Mouse (Mus musculus) MEL (cell line): ENCODE measurements at regions not wholly inside any gene's neighbourhood (a gene's known extent, or its start where the extent isn't known, plus 50 kb on each side); places are given as distances from the start of the nearest gene placed in this dataset.

ENCODE experiments used
- DNase-seq: peaks from one replicate; pipeline ENCODE4 v3.0.0; 2011; ENCODE audit warnings: low read depth, low spot score
- H3K27ac ChIP-seq: 2 replicates; pipeline ENCODE4 v1.5.1; 2012; ENCODE audit warnings: low read depth, mild to moderate bottlenecking, control low read depth, low read length, moderate library complexity; ENCODE audit not compliant: control insufficient read depth
- H3K27me3 ChIP-seq, 2 experiments: fragments of 150-350 bp in 1 of 2; sonication (generic) in 1 of 2; 2 replicates each; pipeline ENCODE4 v1.6.1; 2012; ENCODE audit warnings: low read length in 2 of 2, mild to moderate bottlenecking in 2 of 2, improper control_type of control experiment in 1 of 2, moderate library complexity in 1 of 2; ENCODE audit not compliant: insufficient read depth in 2 of 2, control insufficient read depth in 1 of 2
- H3K36me3 ChIP-seq, 2 experiments: 2 replicates each; pipeline ENCODE4 v1.6.1; 2012 to 2014; ENCODE audit warnings: low read length in 2 of 2, improper control_type of control experiment in 1 of 2, inconsistent platforms in 1 of 2, mild to moderate bottlenecking in 1 of 2; ENCODE audit not compliant: insufficient read depth in 2 of 2, control insufficient read depth in 1 of 2
- H3K4me1 ChIP-seq, 2 experiments: fragments of 150-350 bp in 1 of 2; sonication (generic) in 1 of 2; 2 replicates each; pipeline ENCODE4 v1.6.1; 2012; ENCODE audit warnings: low read length in 2 of 2, improper control_type of control experiment in 1 of 2, mild to moderate bottlenecking in 1 of 2; ENCODE audit not compliant: insufficient read depth in 2 of 2, control insufficient read depth in 1 of 2
- H3K4me3 ChIP-seq, 2 experiments: fragments of 150-350 bp in 1 of 2; sonication (generic) in 1 of 2; 2 replicates each; pipeline ENCODE4 v1.5.1; 2012; ENCODE audit warnings: low read depth in 2 of 2, low read length in 2 of 2, mild to moderate bottlenecking in 2 of 2, moderate library complexity in 2 of 2, control low read depth in 1 of 2, improper control_type of control experiment in 1 of 2; ENCODE audit not compliant: control insufficient read depth in 1 of 2, insufficient read depth in 1 of 2
- H3K79me2 ChIP-seq: 2 replicates; pipeline ENCODE4 v1.6.1; 2012; ENCODE audit warnings: mild to moderate bottlenecking, low read length, moderate library complexity; ENCODE audit not compliant: control insufficient read depth, poor library complexity, insufficient read depth
- H3K9ac ChIP-seq: 2 replicates; pipeline ENCODE4 v1.6.1; 2012; ENCODE audit warnings: low read depth, mild to moderate bottlenecking, control low read depth, low read length, moderate library complexity; ENCODE audit not compliant: control insufficient read depth, poor library complexity, severe bottlenecking
- H3K9me3 ChIP-seq: fragments of 150-350 bp; sonication (generic); replicated peaks from 2 replicates; pipeline ENCODE4 v1.6.1; 2012; ENCODE audit warnings: mild to moderate bottlenecking, low read length, improper control_type of control experiment, moderate library complexity; ENCODE audit not compliant: insufficient read depth
- BHLHE40 ChIP-seq: IDR thresholded peaks from 2 replicates; pipeline ENCODE4 v1.6.1; 2012; ENCODE audit warnings: low read depth, mild to moderate bottlenecking, inconsistent platforms, low read length, improper control_type of control experiment, borderline replicate concordance
- CHD1 ChIP-seq: IDR thresholded peaks from 2 replicates; pipeline ENCODE4 v1.6.1; 2012; ENCODE audit warnings: low read depth, mild to moderate bottlenecking, inconsistent platforms, low read length, improper control_type of control experiment
- CHD2 ChIP-seq: IDR thresholded peaks from 2 replicates; pipeline ENCODE4 v1.6.1; 2011; ENCODE audit warnings: low read length, improper control_type of control experiment
- E2F4 ChIP-seq: IDR thresholded peaks from 2 replicates; pipeline ENCODE4 v1.6.1; 2011; ENCODE audit warnings: low read depth, low read length, improper control_type of control experiment, borderline replicate concordance
- ELF1 ChIP-seq: IDR thresholded peaks from 2 replicates; pipeline ENCODE4 v1.6.1; 2014; ENCODE audit warnings: low read depth, mild to moderate bottlenecking, inconsistent platforms, low read length, improper control_type of control experiment, moderate library complexity
- ETS1 ChIP-seq: IDR thresholded peaks from 2 replicates; pipeline ENCODE4 v1.6.1; 2012; ENCODE audit warnings: low read depth, mild to moderate bottlenecking, inconsistent platforms, low read length, improper control_type of control experiment, moderate library complexity
- GATA1 ChIP-seq: IDR thresholded peaks from 2 replicates; pipeline ENCODE4 v1.6.1; 2011; ENCODE audit warnings: low read depth, low read length, improper control_type of control experiment
- HCFC1 ChIP-seq: IDR thresholded peaks from 2 replicates; pipeline ENCODE4 v1.6.1; 2012; ENCODE audit warnings: low read depth, mild to moderate bottlenecking, inconsistent platforms, low read length, improper control_type of control experiment, moderate library complexity
- JUND ChIP-seq: IDR thresholded peaks from 2 replicates; pipeline ENCODE4 v1.6.1; 2011; ENCODE audit warnings: low read depth, mild to moderate bottlenecking, improper control_type of control experiment, low read length
- KAT2A ChIP-seq: conservative IDR thresholded peaks from 2 replicates; pipeline ENCODE4 v1.6.1; 2012; ENCODE audit warnings: low read depth, low read length, improper control_type of control experiment, inconsistent platforms
- MAFK ChIP-seq: IDR thresholded peaks from 2 replicates; pipeline ENCODE4 v1.6.1; 2011; ENCODE audit warnings: low read depth, mild to moderate bottlenecking, low read length, improper control_type of control experiment, borderline replicate concordance
- MAX ChIP-seq: IDR thresholded peaks from 2 replicates; pipeline ENCODE4 v1.6.1; 2011; ENCODE audit warnings: low read length, improper control_type of control experiment
- MXI1 ChIP-seq: IDR thresholded peaks from 2 replicates; pipeline ENCODE4 v1.6.1; 2011; ENCODE audit warnings: mild to moderate bottlenecking, low read depth, low read length, improper control_type of control experiment
- NELFE ChIP-seq: IDR thresholded peaks from 2 replicates; pipeline ENCODE4 v1.6.1; 2011; ENCODE audit warnings: low read depth, low read length, improper control_type of control experiment
- POLR2A ChIP-seq, 2 experiments: IDR thresholded peaks; 2 replicates each; pipeline ENCODE4 v1.6.1; 2011 to 2012; ENCODE audit warnings: low read length in 2 of 2, mild to moderate bottlenecking in 2 of 2, control low read depth in 1 of 2, improper control_type of control experiment in 1 of 2, low read depth in 1 of 2, moderate library complexity in 1 of 2; ENCODE audit not compliant: control insufficient read depth in 1 of 2, insufficient read depth in 1 of 2, poor library complexity in 1 of 2
- POLR2AphosphoS2 ChIP-seq: IDR thresholded peaks from 2 replicates; pipeline ENCODE4 v1.6.1; 2011; ENCODE audit warnings: low read length, improper control_type of control experiment
- RAD21 ChIP-seq: IDR thresholded peaks from 2 replicates; pipeline ENCODE4 v1.6.1; 2011; ENCODE audit warnings: mild to moderate bottlenecking, low read depth, low read length, improper control_type of control experiment
- RCOR1 ChIP-seq: IDR thresholded peaks from 2 replicates; pipeline ENCODE4 v1.6.1; 2012; ENCODE audit warnings: low read depth, mild to moderate bottlenecking, inconsistent platforms, low read length, improper control_type of control experiment
- TAL1 ChIP-seq: IDR thresholded peaks from 2 replicates; pipeline ENCODE4 v1.6.1; 2012; ENCODE audit warnings: mild to moderate bottlenecking, inconsistent platforms, low read length, moderate library complexity, mixed read lengths
- TCF12 ChIP-seq: IDR thresholded peaks from 2 replicates; pipeline ENCODE4 v1.6.1; 2014; ENCODE audit warnings: low read depth, mild to moderate bottlenecking, inconsistent platforms, low read length, improper control_type of control experiment, moderate library complexity
- USF2 ChIP-seq, 2 experiments: IDR thresholded peaks; 2 replicates each; pipeline ENCODE4 v1.6.1; 2011 to 2012; ENCODE audit warnings: improper control_type of control experiment in 2 of 2, low read length in 2 of 2, borderline replicate concordance in 1 of 2, inconsistent platforms in 1 of 2, low read depth in 1 of 2, mild to moderate bottlenecking in 1 of 2; ENCODE audit not compliant: insufficient read depth in 1 of 2
- ZC3H11A ChIP-seq: IDR thresholded peaks from 2 replicates; pipeline ENCODE4 v1.6.1; 2012; ENCODE audit warnings: low read depth, mild to moderate bottlenecking, inconsistent platforms, low read length, improper control_type of control experiment
- ZKSCAN1 ChIP-seq: IDR thresholded peaks from 2 replicates; pipeline ENCODE4 v1.6.1; 2012; ENCODE audit warnings: low read depth, mild to moderate bottlenecking, inconsistent platforms, low read length, improper control_type of control experiment, moderate library complexity
- ZMIZ1 ChIP-seq: IDR thresholded peaks from 2 replicates; pipeline ENCODE4 v1.6.1; 2012; ENCODE audit warnings: low read depth, mild to moderate bottlenecking, inconsistent platforms, low read length, improper control_type of control experiment, moderate library complexity

DNA sequence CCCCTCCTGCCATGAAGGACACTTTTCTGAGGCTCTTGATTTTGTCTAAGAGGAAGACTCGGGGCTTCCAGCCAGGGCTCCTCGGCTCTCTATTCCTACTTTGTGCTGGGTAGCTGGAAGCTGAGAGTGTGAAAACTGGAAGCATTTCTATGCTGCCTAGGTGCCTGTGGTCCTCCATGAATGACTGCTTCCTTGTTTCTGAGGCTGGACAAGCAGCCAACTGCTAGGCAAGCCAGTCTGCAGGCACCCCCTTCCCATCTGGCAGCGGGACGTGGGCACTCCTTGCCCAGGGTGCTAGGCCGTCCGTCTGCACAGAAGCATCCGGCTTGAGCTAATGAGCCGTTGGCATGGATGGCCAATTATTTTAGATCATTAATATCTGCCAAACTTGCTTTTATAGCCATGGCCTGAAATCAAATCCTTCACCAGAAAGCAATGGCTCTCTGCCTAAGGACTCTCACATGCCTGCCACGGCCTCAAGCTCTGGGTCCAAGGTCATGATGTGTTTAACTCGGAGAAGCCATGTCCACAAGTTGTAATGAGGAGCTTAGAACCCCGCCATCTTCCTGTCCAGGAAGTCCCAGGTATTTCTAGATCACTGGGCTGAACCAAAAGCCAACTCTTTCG is 534.5 kb upstream of the Adam5 start:
- DNase-seq: no peak
- Histone ChIP-seq H3K27ac (no peak overlapping the region), H3K4me1 (peaks cover 0 to 2% of the 10 kb centered on the region in 2 experiments; a peak in 1 of 4 replicates), H3K9me3 (no peaks in the 10 kb centered on the region)
- TF ChIP-seq POLR2A (IDR thresholded peaks at IDR 0.05; ENCODE audit: control insufficient read depth in 1 of 2, insufficient read depth in 1 of 2, low read depth in 1 of 2, low read length in 2 of 2, poor library complexity in 1 of 2) (no peak), MAX (no peak), MXI1 (no peak), ELF1 (no peak), TCF12 (no peak), KAT2A (no peak), MAFK (no peak), NELFE (no peak), E2F4 (no peak), TAL1 (no peak), HCFC1 (no peak)
- TF ChIP-seq, all 39 proteins: peak for 0
- no peaks in the 10 kb centered on the region for H3K36me3 ChIP-seq
- no peak overlapping the region for H3K4me3 ChIP-seq
- no peaks in the 10 kb centered on the region for H3K79me2 ChIP-seq
- H3K27me3 ChIP-seq: peaks cover 5 to 6% of the 10 kb centered on the region in 2 experiments; a peak in 3 of 4 replicates
- H3K9ac ChIP-seq: no peak overlapping the region

DNA sequence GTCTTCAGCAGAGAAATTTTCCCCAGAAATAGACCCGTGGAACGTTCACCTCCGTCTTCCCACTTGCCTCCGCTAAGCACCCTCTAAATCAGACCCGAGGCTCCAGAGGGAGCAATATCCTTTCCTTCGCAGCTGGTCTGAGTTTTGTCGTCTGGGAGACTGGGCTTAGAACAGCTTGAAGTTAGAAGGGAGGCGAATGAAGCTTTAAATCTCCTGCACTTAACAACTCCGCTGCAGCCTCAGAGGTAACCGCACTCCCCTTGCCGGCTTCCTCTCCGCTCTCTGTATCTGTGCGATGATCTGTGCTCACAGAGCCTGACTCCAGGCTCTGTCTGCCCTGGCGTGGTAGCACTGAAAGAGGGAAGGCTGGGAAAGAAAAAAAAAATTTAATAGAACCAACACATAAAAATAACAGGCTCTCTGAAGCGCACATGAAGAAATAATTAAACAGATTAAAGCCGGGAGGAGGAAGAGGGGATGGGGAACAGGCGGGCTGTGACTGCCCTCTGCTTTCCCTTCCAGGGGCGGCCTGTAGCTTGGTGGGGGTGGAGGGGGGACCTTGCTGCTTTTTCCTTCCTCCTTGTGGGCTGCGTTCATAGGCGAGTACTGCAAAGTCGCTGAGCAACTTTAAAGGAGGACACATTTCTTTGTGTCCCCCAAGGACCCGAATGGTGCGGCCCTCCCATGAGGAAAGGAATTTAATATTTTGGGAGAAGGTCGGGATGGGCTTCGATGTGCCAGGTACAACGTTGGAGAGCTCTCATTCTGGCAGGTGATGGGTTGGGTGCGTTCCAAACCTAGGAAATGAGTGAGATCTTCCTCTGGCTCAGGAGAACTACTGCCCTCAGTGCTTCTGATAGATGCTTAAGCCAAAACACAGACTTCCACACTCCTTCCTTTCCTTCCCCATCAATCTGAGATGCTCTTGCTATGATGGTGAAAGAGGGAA is 529.9 kb upstream of the Adam5 start:
- peaks cover 7 to 8% of the 10 kb centered on the region in 2 experiments for H3K27me3 ChIP-seq
- H3K4me1 ChIP-seq: no peaks in the 10 kb centered on the region
- H3K27ac ChIP-seq: no peak overlapping the region
- no peaks in the 10 kb centered on the region for H3K79me2 ChIP-seq
- H3K9me3 ChIP-seq: no peaks in the 10 kb centered on the region
- TF ChIP-seq CHD2 (no peak), JUND (no peak), RAD21 (no peak), CHD1 (no peak), MXI1 (no peak), POLR2AphosphoS2 (no peak), RCOR1 (no peak), GATA1 (no peak), HCFC1 (no peak), ZC3H11A (no peak), E2F4 (no peak), ZMIZ1 (no peak), USF2 (IDR thresholded peaks at IDR 0.05; ENCODE audit: borderline replicate concordance in 1 of 2, insufficient read depth in 1 of 2, low read depth in 1 of 2, low read length in 2 of 2) (no peak), ETS1 (no peak), BHLHE40 (no peak), ZKSCAN1 (no peak)
- no peak overlapping the region for H3K9ac ChIP-seq
- no peak for DNase-seq
- no peak overlapping the region for H3K4me3 ChIP-seq
- H3K36me3 ChIP-seq: no peaks in the 10 kb centered on the region
